Mouse (Mus musculus) intestine, postnatal 0 days (tissue): ENCODE measurements around the gene Ninl. TPM values are rescaled to one million over a fixed set of nuclear protein-coding genes. Genes with fewer than 3 reads are reported as not detected.

Experiments used
- ATAC-seq: fragments of 200-750 bp; cut with Nextera tagmentation; 2 replicates; pipeline ENCODE4 v1.8.0; 2017; ENCODE audit warnings: mild to moderate bottlenecking, moderate TSS enrichment, moderate library complexity
- H3K27ac ChIP-seq: fragments of 300-500 bp; sonication (generic); 2 replicates; pipeline ENCODE4 v1.5.1; 2014; ENCODE audit warnings: mild to moderate bottlenecking, low read depth, low read length, moderate library complexity
- H3K27me3 ChIP-seq: fragments of 300-500 bp; sonication (generic); replicated peaks from 2 replicates; pipeline ENCODE4 v1.6.1; 2014; ENCODE audit warnings: low read length, mixed read lengths; ENCODE audit not compliant: control insufficient read depth, insufficient read depth
- H3K36me3 ChIP-seq: fragments of 300-500 bp; sonication (generic); 2 replicates; pipeline ENCODE4 v1.6.1; 2014; ENCODE audit warnings: mild to moderate bottlenecking, moderate library complexity; ENCODE audit not compliant: control insufficient read depth, insufficient read depth
- H3K4me1 ChIP-seq: fragments of 300-500 bp; sonication (generic); replicated peaks from 2 replicates; pipeline ENCODE4 v1.6.1; 2014; ENCODE audit warnings: antibody characterized with exemption, low read length, mixed read lengths; ENCODE audit not compliant: control insufficient read depth, insufficient read depth
- H3K4me2 ChIP-seq: fragments of 300-500 bp; sonication (generic); replicated peaks from 2 replicates; pipeline ENCODE4 v1.6.1; 2014; ENCODE audit warnings: low read depth, mild to moderate bottlenecking, moderate library complexity
- H3K4me3 ChIP-seq: fragments of 300-500 bp; sonication (generic); 2 replicates; pipeline ENCODE4 v1.5.1; 2014; ENCODE audit warnings: low read depth, low read length
- H3K9ac ChIP-seq: fragments of 300-500 bp; sonication (generic); 2 replicates; pipeline ENCODE4 v1.6.1; 2014; ENCODE audit warnings: mild to moderate bottlenecking, low read depth, low read length
- H3K9me3 ChIP-seq: fragments of 300-500 bp; sonication (generic); 2 replicates; pipeline ENCODE4 v1.6.1; 2016; ENCODE audit warnings: mixed run types; ENCODE audit not compliant: control insufficient read depth
- CTCF ChIP-seq: sonication (generic); IDR thresholded peaks from 2 replicates; pipeline ENCODE4 v1.5.1; 2016; ENCODE audit warnings: low read depth, mild to moderate bottlenecking, control low read depth, antibody characterized with exemption, moderate library complexity
- WGBS: fragments of 180-500 bp; shearing (Covaris S2); extraction: QIAGEN DNeasy Blood & Tissue Kit; methylation state at CpG from one replicate; pipeline ENCODE4 v1.1.7; 2014; 5-methylcytosine and 5-hydroxymethylcytosine counted together
- polyA plus RNA-seq: library from polyadenylated mRNA; unstranded; fragments of >200 nt; fragmentation: Nextera tagmentation; extraction: Ambion mirVana; gene quantifications from 2 replicates; pipeline ENCODE4 v1.2.1, GENCODE M21; 2015

Gene Ninl
- polyA plus RNA-seq, 1 experiment from 2014 or later = 1.5 TPM

- Histone ChIP-seq H3K4me2 (no peak overlapping the region), H3K4me1 (no peaks in the 10 kb centered on the region; the same call in 1 of the 2 replicates), H3K9me3 (no peaks in the 10 kb centered on the region), H3K4me3 (no peak overlapping the region), H3K36me3 (no peaks in the 10 kb centered on the region), H3K27me3 (no peaks in the 10 kb centered on the region), H3K9ac (no peak overlapping the region), H3K27ac (no peak overlapping the region)
- no peak for TF ChIP-seq CTCF
- no peak for ATAC-seq
- 80% methylated on average over 5 of the region's 5 CpGs for WGBS
Measured at GRCm38 (mm10) chr2:151001619-151002175, 37.5 kb downstream of the Ninl start.

DNA sequence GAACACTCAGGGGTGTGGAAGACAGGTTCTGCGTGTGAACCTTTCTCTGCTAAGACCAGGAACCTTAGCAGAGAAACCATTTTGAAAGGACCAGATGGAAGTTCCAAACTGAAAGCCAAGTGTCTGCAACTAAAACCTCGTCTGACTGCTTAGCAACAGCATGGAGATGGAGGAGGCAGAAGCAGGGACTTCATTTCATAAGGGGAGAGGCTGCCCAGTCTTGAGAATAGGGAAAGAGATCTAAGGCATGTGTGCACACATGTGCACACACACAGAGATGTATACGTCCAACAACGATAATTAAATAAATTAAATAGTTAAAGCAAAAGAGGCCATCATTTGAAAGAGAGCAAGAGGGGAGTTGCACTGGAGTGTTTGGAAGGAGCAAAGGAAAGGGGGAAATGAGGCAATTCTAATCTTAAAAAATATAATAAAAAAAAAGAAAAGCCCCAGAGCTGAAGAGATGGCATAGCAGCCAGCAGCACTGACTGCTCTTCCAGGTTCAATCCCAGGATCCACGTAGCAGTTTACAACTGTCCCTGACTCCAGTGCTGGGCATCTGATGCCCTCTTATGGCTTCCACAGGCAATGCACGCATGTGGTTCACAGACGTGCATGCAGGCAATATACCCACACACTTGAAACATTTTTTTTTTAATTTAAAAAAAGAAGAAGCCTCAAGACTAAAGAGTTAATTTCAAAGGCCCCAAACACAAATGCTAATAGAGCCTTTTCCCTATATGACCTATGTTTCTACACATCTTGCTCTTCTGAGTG is 38.6 kb downstream of the Ninl start:
- H3K4me2 ChIP-seq = no peak overlapping the region
- 55% methylated on average over 7 of the region's 7 CpGs for WGBS
- no peak overlapping the region for H3K27ac ChIP-seq
- H3K4me3 ChIP-seq = no peak overlapping the region
- peak; percentile 90 for TF ChIP-seq CTCF
- no peaks in the 10 kb centered on the region for H3K27me3 ChIP-seq
- no peaks in the 10 kb centered on the region; the same call in 1 of the 2 replicates for H3K4me1 ChIP-seq
- no peaks in the 10 kb centered on the region for H3K36me3 ChIP-seq
- H3K9ac ChIP-seq = no peak overlapping the region
- ATAC-seq = peak; percentile 82
- H3K9me3 ChIP-seq = no peaks in the 10 kb centered on the region

- Histone ChIP-seq H3K36me3 (no peaks in the 10 kb centered on the region), H3K27ac (no peak overlapping the region), H3K9me3 (no peaks in the 10 kb centered on the region), H3K4me2 (no peak overlapping the region), H3K27me3 (no peaks in the 10 kb centered on the region), H3K4me3 (no peak overlapping the region), H3K9ac (no peak overlapping the region), H3K4me1 (no peaks in the 10 kb centered on the region; the same call in 1 of the 2 replicates)
- no peak for ATAC-seq
- 48% methylated on average over 3 of the region's 3 CpGs for WGBS
- TF ChIP-seq CTCF = no peak
Measured at GRCm38 (mm10) chr2:150999021-150999420, 40.2 kb downstream of the Ninl start.

DNA sequence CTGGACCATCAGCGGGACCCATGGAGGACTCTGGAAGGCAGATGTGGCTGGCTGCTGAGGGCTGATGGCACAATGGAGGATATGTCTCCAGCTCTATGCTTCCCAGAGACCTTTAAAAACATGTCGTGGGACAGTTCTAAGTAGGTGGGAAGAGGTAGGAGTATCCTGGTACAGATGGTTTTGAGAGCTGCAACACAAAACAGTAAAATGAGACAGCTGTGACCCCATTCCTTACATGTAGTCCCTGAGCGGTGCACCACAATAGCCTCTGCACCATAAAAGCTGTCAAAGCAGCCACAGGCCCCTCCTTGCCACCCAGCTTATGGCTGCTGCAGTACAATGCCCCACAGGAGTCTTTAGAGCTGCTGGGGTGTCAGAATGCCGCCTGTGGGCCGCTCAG is 41.6 kb downstream of the Ninl start:
- H3K9me3 ChIP-seq = no peaks in the 10 kb centered on the region
- H3K9ac ChIP-seq = no peak overlapping the region
- no peaks in the 10 kb centered on the region; the same call in 1 of the 2 replicates for H3K4me1 ChIP-seq
- H3K4me2 ChIP-seq = no peak overlapping the region
- H3K36me3 ChIP-seq = no peaks in the 10 kb centered on the region
- no peak overlapping the region for H3K4me3 ChIP-seq
- no peak for ATAC-seq
- 88% methylated on average over 5 of the region's 5 CpGs for WGBS
- H3K27ac ChIP-seq = no peak overlapping the region
- no peak for TF ChIP-seq CTCF
- H3K27me3 ChIP-seq = no peaks in the 10 kb centered on the region

GRCm38 (mm10) chr2:150995324-150995723 is 43.9 kb downstream of the Ninl start:
- no peak overlapping the region for H3K9ac ChIP-seq
- no peak overlapping the region for H3K4me2 ChIP-seq
- 53% methylated on average over 4 of the region's 4 CpGs for WGBS
- no peak overlapping the region for H3K4me3 ChIP-seq
- no peak overlapping the region for H3K27ac ChIP-seq
- no peaks in the 10 kb centered on the region for H3K9me3 ChIP-seq
- ATAC-seq = no peak
- H3K36me3 ChIP-seq = no peaks in the 10 kb centered on the region
- H3K27me3 ChIP-seq = no peaks in the 10 kb centered on the region
- no peaks in the 10 kb centered on the region; the same call in 1 of the 2 replicates for H3K4me1 ChIP-seq
- TF ChIP-seq CTCF = no peak

DNA sequence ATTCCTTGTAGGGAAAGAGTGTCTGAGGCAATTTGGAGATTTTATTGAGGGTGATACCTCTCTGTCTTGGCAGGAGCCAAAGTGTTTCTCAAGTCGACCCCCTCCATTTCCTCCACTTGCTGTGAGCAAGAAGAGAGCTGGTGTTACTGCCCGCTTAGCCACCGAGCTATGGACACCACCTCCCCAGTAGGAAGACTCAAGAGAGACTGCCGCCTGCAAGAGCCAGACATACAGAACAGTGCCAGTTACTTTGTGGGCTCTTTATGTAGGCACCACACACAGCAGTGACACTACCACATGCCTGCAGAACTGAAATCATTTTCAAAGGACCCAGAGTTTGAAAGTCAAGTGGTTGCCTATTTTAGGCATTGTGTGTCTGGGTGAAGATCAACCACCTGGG is 48.1 kb downstream of the Ninl start:
- no peaks in the 10 kb centered on the region for H3K27me3 ChIP-seq
- no peaks in the 10 kb centered on the region for H3K4me1 ChIP-seq
- H3K27ac ChIP-seq = no peak overlapping the region
- no peak overlapping the region for H3K9ac ChIP-seq
- H3K4me2 ChIP-seq = no peak overlapping the region
- no peaks in the 10 kb centered on the region for H3K36me3 ChIP-seq
- H3K4me3 ChIP-seq = no peak overlapping the region
- TF ChIP-seq CTCF = no peak
- 88% methylated on average over 4 of the region's 4 CpGs for WGBS
- no peak for ATAC-seq
- H3K9me3 ChIP-seq = no peaks in the 10 kb centered on the region
